Mouse (Mus musculus): ENCODE results near the gene Gm16429. TPM values are rescaled to one million over a fixed set of nuclear protein-coding genes. Genes with fewer than 3 reads are reported as not detected.
"Not testable (repeated sequence)": the region's sequence is repeated elsewhere in the genome, so short reads cannot be mapped to it uniquely, and the experiment has no call there.

The Gm16429 gene
- total RNA-seq (2015; ENCODE audit: low replicate concordance) (not detected in 2 replicates), total RNA-seq (2017; ENCODE audit: low replicate concordance) (not detected in 2 replicates)

- not testable (repeated sequence) for ATAC-seq (replicated peaks; ENCODE audit: low FRiP score, poor library complexity, severe bottlenecking)
Observed at GRCm38 (mm10) chr5:93928952-93929351, at the start of gene Gm16429. Gene Gm16429, minus strand, starts transcription at chr5:93929052.

Other genes with a start within 250 kb of the Gm16429 start
- not detected in 2 replicates for gene Gm7792, start 85.3 kb downstream of the Gm16429 start, total RNA-seq (2015; ENCODE audit: low replicate concordance)
- not detected in 2 replicates for gene Gm7792, start 85.3 kb downstream of the Gm16429 start, total RNA-seq (2017; ENCODE audit: low replicate concordance)
- not detected in 2 replicates for gene BC061212, start 141.5 kb upstream of the Gm16429 start, total RNA-seq (2015; ENCODE audit: low replicate concordance)
- gene BC061212, start 141.5 kb upstream of the Gm16429 start, total RNA-seq (2017; ENCODE audit: low replicate concordance) = not detected in 2 replicates
- not detected in 2 replicates for gene Gm6351, start 147.3 kb upstream of the Gm16429 start, total RNA-seq (2015; ENCODE audit: low replicate concordance)
- gene Gm6351, start 147.3 kb upstream of the Gm16429 start, total RNA-seq (2017; ENCODE audit: low replicate concordance) = not detected in 2 replicates

All from erythroid progenitor cell, adult 5-6 weeks (primary cell).